Mouse (Mus musculus) limb, embryonic 11.5 days (tissue): ENCODE data around the gene Gamt. TPM values are rescaled to one million over a fixed set of nuclear protein-coding genes. Genes with fewer than 3 reads are reported as not detected.
"Not testable (repeated sequence)": the region's sequence is repeated elsewhere in the genome, so short reads cannot be mapped to it uniquely, and the experiment has no call there.

Experiments
- ATAC-seq: fragments of 200-750 bp; cut with Nextera tagmentation; 2 replicates; pipeline ENCODE4 v1.8.0; 2017; ENCODE audit warnings: low read depth; ENCODE audit not compliant: insufficient number of reproducible peaks, low FRiP score, low TSS enrichment
- DNase-seq: peaks from one replicate; pipeline ENCODE4 v3.0.0-alpha.2; 2015; ENCODE audit warnings: low spot score
- H3K27ac ChIP-seq: fragments of 300-500 bp; sonication (generic); replicated peaks from 2 replicates; pipeline ENCODE4 v1.5.1; 2014; ENCODE audit warnings: low read depth, mild to moderate bottlenecking, low read length
- H3K27me3 ChIP-seq: fragments of 300-500 bp; sonication (generic); 2 replicates; pipeline ENCODE4 v1.6.1; 2014; ENCODE audit warnings: mild to moderate bottlenecking, low read length, mixed read lengths; ENCODE audit not compliant: control insufficient read depth, insufficient read depth
- H3K36me3 ChIP-seq: fragments of 300-500 bp; sonication (generic); 2 replicates; pipeline ENCODE4 v1.6.1; 2014; ENCODE audit warnings: mild to moderate bottlenecking, low read length, moderate library complexity, mixed read lengths; ENCODE audit not compliant: control insufficient read depth, insufficient read depth
- H3K4me1 ChIP-seq: fragments of 300-500 bp; sonication (generic); 2 replicates; pipeline ENCODE4 v1.6.1; 2014; ENCODE audit warnings: low read length, mixed read lengths; ENCODE audit not compliant: control insufficient read depth, insufficient read depth
- H3K4me2 ChIP-seq: fragments of 300-500 bp; sonication (generic); 2 replicates; pipeline ENCODE4 v1.6.1; 2014; ENCODE audit warnings: low read depth, mild to moderate bottlenecking, moderate library complexity; ENCODE audit not compliant: severe bottlenecking
- H3K4me3 ChIP-seq: fragments of 300-500 bp; sonication (generic); 2 replicates; pipeline ENCODE4 v1.5.1; 2014; ENCODE audit warnings: low read depth, low read length
- H3K9ac ChIP-seq: fragments of 300-500 bp; sonication (generic); 2 replicates; pipeline ENCODE4 v1.6.1; 2014; ENCODE audit warnings: mild to moderate bottlenecking, low read length
- H3K9me3 ChIP-seq: fragments of 300-500 bp; sonication (generic); 2 replicates; pipeline ENCODE4 v1.6.1; 2016; ENCODE audit warnings: low read length; ENCODE audit not compliant: control insufficient read depth
- WGBS: fragments of 180-500 bp; shearing (Covaris S2); extraction: QIAGEN DNeasy Blood & Tissue Kit; methylation state at CpG from one replicate; pipeline ENCODE4 v1.1.7; 2014; 5-methylcytosine and 5-hydroxymethylcytosine counted together
- microRNA-seq: library from miRNA; unstranded; fragments of <30 nt; microRNA quantifications from one replicate; pipeline ENCODE4, GENCODE M21; 2016
- polyA plus RNA-seq: library from polyadenylated mRNA; unstranded; fragments of >200 nt; fragmentation: Nextera tagmentation; extraction: Ambion mirVana; gene quantifications from 2 replicates; pipeline ENCODE4 v1.2.1, GENCODE M21; 2014

Gamt gene
- polyA plus RNA-seq, 1 experiment from 2014 or later, result 18.9 TPM

DNA sequence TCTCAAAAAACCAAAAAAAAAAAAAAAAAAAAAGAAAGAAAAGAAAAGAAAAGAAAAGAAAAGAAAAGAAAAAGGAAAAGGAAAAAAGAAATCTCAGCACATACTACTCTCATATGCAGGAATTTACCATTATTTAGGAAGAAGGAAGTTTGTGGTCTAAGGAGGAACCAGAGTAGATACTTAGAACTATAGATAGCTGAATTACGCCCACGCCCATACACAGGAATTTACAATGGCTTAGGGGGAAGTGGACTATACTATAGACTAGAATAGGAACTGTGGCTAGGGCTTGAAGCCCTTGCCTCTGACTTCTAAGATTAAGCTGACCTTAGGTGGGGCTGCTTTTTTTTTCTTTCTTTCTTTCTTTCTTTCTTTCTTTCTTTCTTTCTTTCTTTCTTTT lies 37.7 kb downstream of the Gamt start:
- ATAC-seq, result not testable (repeated sequence)

GRCm38 (mm10) chr10:80220676-80221075 lies 40.1 kb downstream of the Gamt start:
- DNase-seq (no peak), ATAC-seq (no peak)
- H3K27ac ChIP-seq, result no peak overlapping the region
- no peaks in the 10 kb centered on the region for H3K27me3 ChIP-seq
- no peaks in the 10 kb centered on the region for H3K9me3 ChIP-seq
- H3K4me2 ChIP-seq, result no peak overlapping the region
- no peaks in the 10 kb centered on the region for H3K36me3 ChIP-seq
- peaks cover 5% of the 10 kb centered on the region; the same call in 1 of the 2 replicates for H3K4me1 ChIP-seq
- H3K9ac ChIP-seq, result no peak overlapping the region
- 40% methylated on average over 6 of the region's 9 CpGs for WGBS
- no peak overlapping the region for H3K4me3 ChIP-seq

More for the DNA sequence above, 37.7 kb downstream of the Gamt start:
- H3K4me3 ChIP-seq, H3K27ac ChIP-seq, H3K27me3 ChIP-seq, H3K9ac ChIP-seq, H3K9me3 ChIP-seq, H3K36me3 ChIP-seq, DNase-seq, H3K4me2 ChIP-seq: not testable (repeated sequence)
- peaks cover 16% of the 10 kb centered on the region for H3K4me1 ChIP-seq
- WGBS, result 98% methylated on average over 2 of the region's 2 CpGs

- no peaks in the 10 kb centered on the region for H3K4me1 ChIP-seq
- DNase-seq (no peak), ATAC-seq (no peak)
- no peak overlapping the region for H3K9ac ChIP-seq
- no peaks in the 10 kb centered on the region for H3K9me3 ChIP-seq
- WGBS, result 26% methylated on average over 16 of the region's 16 CpGs
- no peak overlapping the region for H3K4me2 ChIP-seq
- H3K27ac ChIP-seq, result no peak overlapping the region
- no peaks in the 10 kb centered on the region for H3K36me3 ChIP-seq
- no peaks in the 10 kb centered on the region for H3K27me3 ChIP-seq
- no peak overlapping the region for H3K4me3 ChIP-seq
These were observed 45.6 kb downstream of the Gamt start for GRCm38 (mm10) chr10:80215048-80215772.

DNA sequence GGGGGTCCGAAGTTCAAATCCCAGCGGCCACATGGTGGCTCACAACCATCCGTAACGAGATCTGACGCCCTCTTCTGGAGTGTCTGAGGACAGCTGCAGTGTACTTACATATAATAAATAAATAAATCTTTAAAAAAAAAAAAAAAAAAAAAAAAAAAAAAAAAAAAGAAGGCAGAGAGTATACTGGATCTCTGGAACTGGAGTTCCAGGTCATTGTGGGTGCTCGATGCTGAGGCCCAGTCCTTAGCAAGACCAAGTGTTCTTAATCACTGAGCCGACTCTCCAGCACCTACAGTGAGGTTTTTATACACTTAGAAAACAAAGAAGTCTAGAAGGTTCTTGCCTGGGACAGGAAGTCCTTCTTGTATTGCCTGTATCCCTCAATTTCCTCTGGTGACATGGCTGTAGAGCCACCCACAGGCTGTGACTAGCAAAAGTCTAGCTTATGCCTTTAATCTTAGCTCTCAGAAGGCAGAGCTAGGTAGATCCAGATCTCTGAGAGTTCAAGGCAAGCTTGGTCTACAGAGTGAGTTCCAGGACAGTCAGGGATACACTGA lies 49.2 kb downstream of the Gamt start:
- H3K27ac ChIP-seq, DNase-seq: not testable (repeated sequence)

DNA sequence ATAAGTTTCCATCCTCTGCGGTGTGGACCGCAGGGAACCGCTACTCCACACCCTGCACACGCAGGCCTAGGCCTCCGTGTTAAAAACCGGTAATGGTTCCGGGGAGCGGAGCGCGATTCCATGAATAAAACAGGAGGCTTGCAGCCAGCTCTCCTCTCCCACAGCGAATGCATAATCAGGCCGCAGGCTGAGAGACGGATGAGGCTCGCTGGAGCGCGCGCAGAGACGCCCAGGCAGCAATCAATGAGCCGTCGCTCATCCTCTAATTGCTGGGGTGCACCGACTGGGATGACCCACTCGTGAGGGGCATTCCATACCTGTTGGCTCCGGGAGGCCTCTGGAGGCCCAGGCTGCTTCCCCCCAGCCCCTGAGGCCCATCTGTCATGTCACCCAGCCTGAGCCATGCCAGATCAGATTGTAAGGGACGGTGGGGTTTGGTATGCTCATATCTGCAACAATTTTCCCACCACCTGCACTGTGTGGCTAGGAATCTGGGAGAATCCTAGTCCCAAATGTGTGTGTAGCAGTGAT lies 51.9 kb downstream of the Gamt start:
- WGBS, result 12% methylated on average over 24 of the region's 24 CpGs
- no peak overlapping the region for H3K4me2 ChIP-seq
- no peaks in the 10 kb centered on the region for H3K36me3 ChIP-seq
- no peak overlapping the region for H3K4me3 ChIP-seq
- peaks cover 8% of the 10 kb centered on the region; the same call in 1 of the 2 replicates for H3K27me3 ChIP-seq
- ATAC-seq (no peak), DNase-seq (no peak)
- H3K4me1 ChIP-seq, result no peaks in the 10 kb centered on the region
- H3K9me3 ChIP-seq, result no peaks in the 10 kb centered on the region
- H3K27ac ChIP-seq, result no peak overlapping the region
- peak overlapping the region; percentile 43; the same call in 1 of the 2 replicates for H3K9ac ChIP-seq

More for the DNA sequence above, 49.2 kb downstream of the Gamt start:
- ATAC-seq, H3K36me3 ChIP-seq, H3K4me3 ChIP-seq, H3K27me3 ChIP-seq, H3K4me1 ChIP-seq, H3K9me3 ChIP-seq, H3K4me2 ChIP-seq, H3K9ac ChIP-seq: not testable (repeated sequence)
- WGBS, result 76% methylated on average over 7 of the region's 7 CpGs

GRCm38 (mm10) chr10:80208248-80208647 lies 52.6 kb downstream of the Gamt start:
- Histone ChIP-seq H3K9me3 (no peaks in the 10 kb centered on the region), H3K9ac (no peak overlapping the region), H3K36me3 (no peaks in the 10 kb centered on the region), H3K4me2 (no peak overlapping the region), H3K27ac (no peak overlapping the region), H3K4me3 (no peak overlapping the region), H3K4me1 (no peaks in the 10 kb centered on the region), H3K27me3 (peaks cover 8% of the 10 kb centered on the region; the same call in 1 of the 2 replicates)
- ATAC-seq (no peak), DNase-seq (no peak)
- WGBS, result 83% methylated on average over 4 of the region's 4 CpGs

Small RNA genes lying within 50 kb of the gene (microRNA-seq; reads per million reads assigned to microRNA genes)
- 0.92 reads per million for gene Mir6911

Other genes starting within 250 kb of the Gamt start
- gene Arhgap45, start 244.4 kb downstream of the Gamt start, polyA plus RNA-seq, result 8.5 and 10.8 TPM in 2 replicates
- gene Polr2e, start 221.2 kb downstream of the Gamt start, polyA plus RNA-seq, result 294 and 308 TPM in 2 replicates
- 475 and 534 TPM in 2 replicates for gene Gpx4, start 213.8 kb downstream of the Gamt start, polyA plus RNA-seq
- gene Sbno2, start 155.4 kb downstream of the Gamt start, polyA plus RNA-seq, result 8.1 and 10.8 TPM in 2 replicates
- 23.6 and 27.1 TPM in 2 replicates for gene Stk11, start 145.2 kb downstream of the Gamt start, polyA plus RNA-seq
- gene Atp5d, start 122.4 kb downstream of the Gamt start, polyA plus RNA-seq, result 416 and 426 TPM in 2 replicates
- gene Cbarp, start 120.2 kb downstream of the Gamt start, polyA plus RNA-seq, result 4.7 and 6.5 TPM in 2 replicates
- 59.3 and 60.9 TPM in 2 replicates for gene Midn, start 112.7 kb downstream of the Gamt start, polyA plus RNA-seq
- gene Cirbp, start 95.0 kb downstream of the Gamt start, polyA plus RNA-seq, result 67.9 and 68.1 TPM in 2 replicates
- gene 1600002K03Rik, start 88.1 kb downstream of the Gamt start, polyA plus RNA-seq, result 5.9 and 7.2 TPM in 2 replicates
- gene Efna2, start 81.5 kb downstream of the Gamt start, polyA plus RNA-seq, result 51.3 and 54.8 TPM in 2 replicates
- 84.6 and 87.1 TPM in 2 replicates for gene Mum1, start 34.6 kb downstream of the Gamt start, polyA plus RNA-seq
- 266 and 281 TPM in 2 replicates for gene Ndufs7, start 11.9 kb downstream of the Gamt start, polyA plus RNA-seq
- gene Dazap1, start 474 bp upstream of the Gamt start, polyA plus RNA-seq, result 51.7 and 55.6 TPM in 2 replicates
- 1,071 TPM in 2 replicates for gene Rps15, start 31.4 kb upstream of the Gamt start, polyA plus RNA-seq
- 4.5 and 5.0 TPM in 2 replicates for gene Apc2, start 35.0 kb upstream of the Gamt start, polyA plus RNA-seq
- 38.1 and 45.0 TPM in 2 replicates for gene 2310011J03Rik, start 59.5 kb upstream of the Gamt start, polyA plus RNA-seq
- 4.4 and 5.3 TPM in 2 replicates for gene Pcsk4, start 68.5 kb upstream of the Gamt start, polyA plus RNA-seq
- gene Reep6, start 68.9 kb upstream of the Gamt start, polyA plus RNA-seq, result 5.2 and 7.2 TPM in 2 replicates
- gene Adamtsl5, start 87.4 kb upstream of the Gamt start, polyA plus RNA-seq, result 0.28 and 0.41 TPM in 2 replicates
- 0.49 and 0.61 TPM in 2 replicates for gene Plk5, start 95.4 kb upstream of the Gamt start, polyA plus RNA-seq
- 9.8 and 10.4 TPM in 2 replicates for gene Mex3d, start 126.6 kb upstream of the Gamt start, polyA plus RNA-seq
- gene Mbd3, start 138.5 kb upstream of the Gamt start, polyA plus RNA-seq, result 302 and 337 TPM in 2 replicates
- 527 and 533 TPM in 2 replicates for gene Uqcr11, start 145.8 kb upstream of the Gamt start, polyA plus RNA-seq
- gene Tcf3, start 172.6 kb upstream of the Gamt start, polyA plus RNA-seq, result 232 and 248 TPM in 2 replicates
- gene Onecut3, start 233.8 kb upstream of the Gamt start, polyA plus RNA-seq, result not detected in 2 replicates